Mouse (Mus musculus) midbrain, embryonic 13.5 days (tissue): ENCODE results near the gene Vps8. TPM values are rescaled to one million over a fixed set of nuclear protein-coding genes. Genes with fewer than 3 reads are reported as not detected.

Experiments
- ATAC-seq: fragments of 200-750 bp; cut with Nextera tagmentation; 2 replicates; pipeline ENCODE4 v1.8.0; 2017; ENCODE audit warnings: mild to moderate bottlenecking, moderate TSS enrichment, moderate library complexity
- H3K27ac ChIP-seq: fragments of 300-500 bp; sonication (generic); 2 replicates; pipeline ENCODE4 v1.5.1; 2015; ENCODE audit warnings: inconsistent platforms, mild to moderate bottlenecking, moderate library complexity
- H3K27me3 ChIP-seq: fragments of 300-500 bp; sonication (generic); 2 replicates; pipeline ENCODE4 v1.6.1; 2015; ENCODE audit warnings: mild to moderate bottlenecking, inconsistent platforms
- H3K36me3 ChIP-seq: fragments of 300-500 bp; sonication (generic); 2 replicates; pipeline ENCODE4 v1.6.1; 2015; ENCODE audit warnings: mild to moderate bottlenecking, inconsistent platforms
- H3K4me1 ChIP-seq: fragments of 300-500 bp; sonication (generic); replicated peaks from 2 replicates; pipeline ENCODE4 v1.6.1; 2015; ENCODE audit warnings: inconsistent platforms
- H3K4me2 ChIP-seq: fragments of 300-500 bp; sonication (generic); replicated peaks from 2 replicates; pipeline ENCODE4 v1.6.1; 2015; ENCODE audit warnings: moderate library complexity, mild to moderate bottlenecking, inconsistent platforms
- H3K4me3 ChIP-seq: fragments of 300-500 bp; sonication (generic); replicated peaks from 2 replicates; pipeline ENCODE4 v1.5.1; 2015; ENCODE audit warnings: mild to moderate bottlenecking, inconsistent platforms
- H3K9ac ChIP-seq: fragments of 300-500 bp; sonication (generic); replicated peaks from 2 replicates; pipeline ENCODE4 v1.6.1; 2015; ENCODE audit warnings: mild to moderate bottlenecking, inconsistent platforms
- H3K9me3 ChIP-seq: fragments of 300-500 bp; sonication (generic); 2 replicates; pipeline ENCODE4 v1.6.1; 2016; ENCODE audit warnings: mild to moderate bottlenecking, inconsistent platforms
- WGBS: fragments of 180-500 bp; shearing (Covaris S2); methylation state at CpG from one replicate; pipeline ENCODE4 v1.1.7; 2015; 5-methylcytosine and 5-hydroxymethylcytosine counted together
- polyA plus RNA-seq: library from polyadenylated mRNA; unstranded; fragments of >200 nt; fragmentation: Nextera tagmentation; extraction: Ambion mirVana; gene quantifications from 2 replicates; pipeline ENCODE4 v1.2.1, GENCODE M21; 2015

The Vps8 gene
- polyA plus RNA-seq, 1 experiment from 2014 or later = 33.4 TPM

DNA sequence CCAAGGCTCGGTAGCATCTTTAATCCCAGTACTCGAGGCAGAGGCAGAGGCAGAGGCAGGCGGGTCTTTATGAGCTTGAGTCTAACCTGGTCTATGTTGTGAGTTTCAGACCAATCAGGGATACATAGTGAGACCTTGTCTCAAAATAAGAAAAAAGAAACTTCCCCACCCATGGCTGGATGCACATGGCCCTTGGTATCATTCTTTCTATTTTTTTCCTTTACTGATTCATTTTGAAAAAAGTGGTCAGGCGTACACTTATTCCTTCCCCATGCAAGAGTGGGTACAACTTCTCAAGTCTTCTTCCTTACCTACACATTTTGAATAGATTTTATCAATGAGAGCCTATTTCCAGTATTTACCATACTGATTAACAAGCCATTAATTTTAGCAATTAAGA, 187.6 kb downstream of the Vps8 start:
- no peak for ATAC-seq
- Histone ChIP-seq H3K9me3 (no peaks in the 10 kb centered on the region), H3K27ac (no peak overlapping the region), H3K36me3 (0 out of 2 replicates have a peak, but pooled peaks cover 3% of the 10 kb centered on the region), H3K9ac (no peak overlapping the region), H3K4me2 (no peak overlapping the region), H3K4me3 (no peak overlapping the region), H3K4me1 (peaks cover 10% of the 10 kb centered on the region; the same call in 1 of the 2 replicates), H3K27me3 (no peaks in the 10 kb centered on the region)
- WGBS = 95% methylated on average over 4 of the region's 4 CpGs

DNA sequence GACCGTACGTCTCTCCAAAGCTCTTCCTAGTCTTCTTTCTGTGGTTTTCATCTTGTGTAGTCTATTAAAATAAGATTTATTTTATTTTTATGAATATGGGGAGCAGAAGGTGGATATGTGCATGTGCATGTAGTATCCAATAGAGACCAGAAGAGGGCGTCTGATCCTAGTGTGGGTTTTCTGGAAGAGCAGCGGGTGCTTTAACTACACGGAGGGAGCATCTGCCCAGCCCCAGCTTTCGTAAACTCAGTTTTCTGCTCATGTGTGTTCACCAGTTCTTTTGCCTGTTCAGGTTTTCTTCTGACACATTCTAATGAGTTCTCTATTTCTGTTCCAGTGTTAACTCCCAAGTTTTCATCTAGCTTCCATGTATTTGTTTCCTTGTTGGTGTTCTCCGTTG, 192.9 kb downstream of the Vps8 start:
- Histone ChIP-seq H3K36me3 (0 out of 2 replicates have a peak, but pooled peaks cover 3% of the 10 kb centered on the region), H3K27ac (no peak overlapping the region), H3K9ac (no peak overlapping the region), H3K27me3 (no peaks in the 10 kb centered on the region), H3K4me3 (no peak overlapping the region), H3K4me1 (peaks cover 8% of the 10 kb centered on the region), H3K9me3 (no peaks in the 10 kb centered on the region), H3K4me2 (no peak overlapping the region)
- no peak for ATAC-seq
- WGBS = 56% methylated on average over 7 of the region's 7 CpGs

DNA sequence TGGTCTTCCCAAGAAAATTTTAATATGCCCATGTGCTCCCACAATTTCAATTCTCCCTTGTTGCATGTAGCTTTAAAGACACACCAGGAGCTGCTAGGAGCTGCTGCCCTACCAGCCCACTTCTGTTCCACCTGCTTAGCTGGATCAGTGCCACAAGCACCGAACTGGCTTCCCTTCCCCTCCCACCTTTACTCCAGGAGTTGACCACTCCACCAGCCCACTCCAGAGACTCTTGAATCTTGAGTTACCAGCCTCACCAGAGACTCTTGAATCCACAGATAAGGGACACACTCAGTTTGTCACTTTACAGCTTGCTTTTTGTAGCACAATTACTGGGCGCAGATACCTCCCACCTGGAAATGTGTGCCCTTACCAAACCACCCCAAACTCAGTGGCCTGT, 197.7 kb downstream of the Vps8 start:
- Histone ChIP-seq H3K4me1 (peaks cover 9% of the 10 kb centered on the region), H3K27ac (no peak overlapping the region), H3K9me3 (no peaks in the 10 kb centered on the region), H3K9ac (no peak overlapping the region), H3K36me3 (no peaks in the 10 kb centered on the region), H3K27me3 (no peaks in the 10 kb centered on the region), H3K4me3 (no peak overlapping the region), H3K4me2 (no peak overlapping the region)
- no peak for ATAC-seq
- WGBS = 92% methylated on average over 2 of the region's 2 CpGs

DNA sequence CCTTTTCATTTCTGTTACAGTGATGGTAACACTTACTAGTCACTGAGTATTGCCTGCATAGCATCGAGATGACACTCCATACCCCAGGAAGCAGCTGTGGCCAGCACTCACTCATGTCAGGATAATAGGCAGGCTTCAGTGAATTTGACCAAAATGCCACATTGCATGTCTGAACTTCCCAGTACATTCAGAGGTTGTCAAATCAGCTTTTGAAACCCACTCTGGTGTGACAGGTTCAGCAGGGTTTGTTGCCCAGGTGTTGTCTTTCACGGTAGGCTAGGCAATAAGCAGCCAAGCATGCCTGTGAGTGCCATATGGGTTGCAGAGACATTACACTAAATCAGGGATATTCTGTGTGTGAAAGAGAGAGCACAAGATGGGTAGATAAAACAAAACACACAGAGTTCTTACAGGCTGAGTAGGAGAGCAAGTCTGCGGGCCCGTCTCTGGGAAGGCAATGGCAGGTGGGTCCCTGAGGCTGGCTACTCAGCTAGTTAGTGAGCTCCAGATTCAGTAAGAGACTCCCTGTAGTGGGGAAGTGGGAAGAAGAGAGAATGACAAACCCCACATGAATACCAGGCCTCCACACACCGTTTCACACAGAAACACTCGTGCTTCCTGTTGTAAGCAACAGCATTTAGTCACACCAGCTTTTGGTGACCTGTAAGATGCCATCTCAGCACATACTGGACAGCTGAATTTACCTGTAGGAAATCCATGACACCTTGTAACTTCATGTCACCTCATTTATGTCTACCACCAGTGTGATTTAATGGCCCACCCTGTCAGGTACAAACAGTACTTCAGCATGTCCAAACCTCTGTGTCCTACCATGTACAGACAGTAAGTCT, 203.1 kb downstream of the Vps8 start:
- H3K27ac ChIP-seq = peak overlapping the region; percentile 16; the same call in 1 of the 2 replicates
- H3K36me3 ChIP-seq = no peaks in the 10 kb centered on the region
- no peaks in the 10 kb centered on the region for H3K9me3 ChIP-seq
- H3K4me3 ChIP-seq = no peak overlapping the region
- no peak overlapping the region for H3K9ac ChIP-seq
- 57% methylated on average over 6 of the region's 6 CpGs for WGBS
- H3K4me1 ChIP-seq = peaks cover 20% of the 10 kb centered on the region
- no peak for ATAC-seq
- no peaks in the 10 kb centered on the region for H3K27me3 ChIP-seq
- H3K4me2 ChIP-seq = no peak overlapping the region

DNA sequence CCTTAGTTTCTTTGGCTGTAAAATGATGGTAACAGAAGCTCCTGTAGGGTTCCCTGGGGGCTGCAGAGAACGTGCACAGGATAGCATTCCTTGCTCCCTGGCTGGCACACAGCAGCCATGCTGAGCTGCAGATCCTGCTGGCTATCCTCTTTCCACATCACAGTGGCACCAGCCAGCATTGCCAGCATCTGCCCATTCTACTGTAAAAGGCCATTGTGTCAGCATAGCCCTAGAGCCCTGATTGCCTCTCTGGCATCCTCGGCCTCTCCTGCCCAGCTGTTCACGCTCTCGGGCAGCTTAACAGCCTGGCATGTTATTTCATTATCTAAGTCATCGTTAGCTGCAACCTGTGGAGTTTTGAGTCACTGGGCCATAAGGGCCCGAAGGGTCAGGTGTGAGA, 204.3 kb downstream of the Vps8 start:
- Histone ChIP-seq H3K9ac (no peak overlapping the region), H3K4me3 (no peak overlapping the region), H3K27me3 (no peaks in the 10 kb centered on the region), H3K4me1 (peaks cover 20% of the 10 kb centered on the region), H3K4me2 (no peak overlapping the region), H3K9me3 (no peaks in the 10 kb centered on the region), H3K27ac (peak overlapping the region; percentile 53), H3K36me3 (no peaks in the 10 kb centered on the region)
- no peak for ATAC-seq
- 67% methylated on average over 6 of the region's 6 CpGs for WGBS

DNA sequence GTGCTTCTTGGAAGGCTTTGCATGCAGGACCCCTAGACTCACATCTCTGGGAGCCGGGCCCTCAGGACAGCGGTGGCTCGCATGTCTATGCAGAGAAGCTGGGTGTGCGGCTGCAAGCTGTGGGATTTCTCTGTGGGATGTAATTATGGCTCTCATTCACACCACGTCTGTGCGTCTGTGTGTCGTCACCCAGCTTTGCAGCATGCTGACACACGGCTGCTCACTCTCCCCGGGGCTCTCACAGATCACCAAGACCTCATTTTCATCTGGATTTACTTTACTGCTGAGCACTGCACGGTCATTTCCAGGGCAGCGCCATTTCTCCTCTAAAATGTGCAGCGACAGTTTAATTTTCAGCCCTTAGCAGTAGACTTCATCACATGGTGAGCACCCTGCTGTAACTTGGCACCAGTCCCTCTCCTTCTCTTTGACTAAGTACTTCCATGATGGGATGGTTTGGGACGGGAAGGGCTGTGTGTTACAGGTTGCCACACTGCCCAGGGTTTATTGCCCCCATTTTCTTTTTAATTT, 205.2 kb downstream of the Vps8 start:
- no peaks in the 10 kb centered on the region for H3K9me3 ChIP-seq
- WGBS = 63% methylated on average over 13 of the region's 13 CpGs
- peaks cover 20% of the 10 kb centered on the region for H3K4me1 ChIP-seq
- no peak overlapping the region for H3K4me2 ChIP-seq
- H3K9ac ChIP-seq = no peak overlapping the region
- H3K36me3 ChIP-seq = no peaks in the 10 kb centered on the region
- peak overlapping the region; percentile 53 for H3K27ac ChIP-seq
- ATAC-seq = peak; percentile 44
- H3K4me3 ChIP-seq = no peak overlapping the region
- no peaks in the 10 kb centered on the region for H3K27me3 ChIP-seq

DNA sequence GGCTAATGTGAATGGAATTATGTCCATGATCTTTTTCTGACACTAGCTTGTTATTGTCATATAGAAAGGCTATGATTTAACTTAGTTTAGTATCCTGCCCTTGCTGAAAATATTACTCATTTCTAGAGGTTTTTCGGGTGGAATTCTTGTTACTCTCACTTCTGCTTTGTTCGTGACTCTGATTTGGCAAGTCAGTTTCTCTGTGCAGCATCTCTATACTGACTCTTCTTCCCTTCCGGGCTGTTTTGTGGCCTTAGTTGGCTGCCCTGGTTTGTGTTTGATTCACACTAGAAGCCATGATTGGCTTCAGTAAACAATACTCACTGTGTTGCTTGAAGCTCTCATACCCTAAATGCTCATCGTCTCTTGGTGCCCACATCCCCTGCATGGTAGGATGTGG, 207.7 kb downstream of the Vps8 start:
- no peaks in the 10 kb centered on the region for H3K9me3 ChIP-seq
- 92% methylated on average over 4 of the region's 4 CpGs for WGBS
- no peak for ATAC-seq
- H3K4me1 ChIP-seq = peaks cover 19% of the 10 kb centered on the region
- no peak overlapping the region for H3K4me3 ChIP-seq
- H3K9ac ChIP-seq = no peak overlapping the region
- H3K4me2 ChIP-seq = no peak overlapping the region
- no peaks in the 10 kb centered on the region for H3K36me3 ChIP-seq
- H3K27me3 ChIP-seq = no peaks in the 10 kb centered on the region
- H3K27ac ChIP-seq = no peak overlapping the region

DNA sequence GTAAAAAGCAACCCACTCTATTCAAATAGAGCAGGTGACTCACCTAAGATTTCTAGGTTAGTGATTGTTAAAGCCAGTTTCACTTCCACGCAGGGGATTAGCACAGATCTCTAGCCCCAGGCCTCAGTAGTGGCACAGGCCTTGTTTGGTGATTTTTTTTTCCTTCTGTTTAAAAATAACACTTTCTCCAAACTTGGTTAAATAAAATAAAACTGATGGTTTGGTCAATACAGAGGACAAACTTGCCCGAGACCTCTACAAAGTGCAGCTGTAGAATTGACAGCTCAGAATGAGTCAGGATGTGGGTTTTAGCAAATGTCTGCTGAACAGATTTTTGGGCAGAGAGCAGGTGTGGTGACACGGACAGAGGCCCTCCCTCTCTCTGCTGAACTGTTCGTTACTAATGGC, 208.9 kb downstream of the Vps8 start:
- no peak for ATAC-seq
- 83% methylated on average over 4 of the region's 4 CpGs for WGBS
- no peak overlapping the region for H3K4me3 ChIP-seq
- no peaks in the 10 kb centered on the region for H3K9me3 ChIP-seq
- no peaks in the 10 kb centered on the region for H3K36me3 ChIP-seq
- H3K4me1 ChIP-seq = peaks cover 18% of the 10 kb centered on the region
- H3K4me2 ChIP-seq = no peak overlapping the region
- no peak overlapping the region for H3K27ac ChIP-seq
- H3K9ac ChIP-seq = no peak overlapping the region
- no peaks in the 10 kb centered on the region for H3K27me3 ChIP-seq

DNA sequence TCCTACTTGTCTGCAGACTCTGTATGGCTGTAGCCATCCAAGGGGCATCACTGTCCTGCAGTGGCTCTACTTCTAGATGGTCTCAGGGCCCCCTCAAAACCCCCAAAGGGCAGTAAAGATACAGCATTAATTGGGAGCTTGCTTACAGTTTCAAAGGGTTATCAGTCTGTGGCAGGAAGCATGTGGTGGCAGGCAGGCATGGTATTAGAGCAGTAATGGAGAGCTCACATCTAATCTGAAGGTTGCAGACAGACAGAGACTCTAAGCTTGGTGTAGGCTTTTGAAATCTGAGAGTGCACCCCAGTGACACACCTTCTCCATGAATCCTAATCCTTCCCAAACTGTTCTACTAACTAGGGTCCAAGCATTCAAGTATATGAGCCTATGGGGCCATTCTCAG, 211.5 kb downstream of the Vps8 start:
- no peak overlapping the region for H3K9ac ChIP-seq
- no peak for ATAC-seq
- no peak overlapping the region for H3K4me2 ChIP-seq
- H3K36me3 ChIP-seq = no peaks in the 10 kb centered on the region
- H3K4me1 ChIP-seq = no peaks in the 10 kb centered on the region
- H3K27ac ChIP-seq = no peak overlapping the region
- no peaks in the 10 kb centered on the region for H3K9me3 ChIP-seq
- no peak overlapping the region for H3K4me3 ChIP-seq
- no peaks in the 10 kb centered on the region for H3K27me3 ChIP-seq

DNA sequence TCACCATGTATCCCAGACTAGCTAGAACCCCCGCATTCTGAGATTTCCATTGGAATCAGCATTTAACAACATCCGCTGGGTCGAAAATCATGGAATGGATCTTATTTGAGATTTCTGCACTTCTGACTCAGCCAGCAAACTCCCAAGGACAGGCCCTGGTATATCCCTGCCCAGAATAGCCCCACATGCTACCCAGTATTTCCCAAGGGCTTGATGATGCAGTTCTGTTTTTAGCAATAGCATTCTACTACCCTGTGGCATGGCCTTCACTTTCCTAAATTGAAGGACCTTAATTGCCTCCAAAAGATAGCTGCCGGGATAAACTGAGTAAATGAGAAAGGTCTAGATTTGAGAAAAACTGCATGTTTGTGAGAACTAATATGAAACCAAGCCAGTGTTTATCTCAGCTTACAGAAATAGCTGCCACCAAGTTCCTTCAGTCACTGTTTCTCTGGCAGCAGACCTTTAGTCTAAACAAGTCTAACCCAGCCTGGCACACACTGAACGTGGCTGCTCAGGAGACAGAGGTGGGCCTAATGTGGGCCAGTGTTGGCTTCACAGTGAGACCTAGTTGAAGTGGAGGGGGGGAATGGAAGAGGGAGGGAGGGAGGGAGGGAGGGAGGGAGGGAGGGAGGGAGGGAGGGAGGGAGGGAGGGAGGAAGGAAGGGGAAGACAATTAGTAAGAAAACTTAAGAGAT, 213.4 kb downstream of the Vps8 start:
- H3K27me3 ChIP-seq = no peaks in the 10 kb centered on the region
- 92% methylated on average over 5 of the region's 5 CpGs for WGBS
- no peak for ATAC-seq
- H3K9me3 ChIP-seq = no peaks in the 10 kb centered on the region
- no peak overlapping the region for H3K4me2 ChIP-seq
- no peak overlapping the region for H3K9ac ChIP-seq
- H3K4me3 ChIP-seq = no peak overlapping the region
- H3K27ac ChIP-seq = no peak overlapping the region
- H3K4me1 ChIP-seq = no peaks in the 10 kb centered on the region
- peaks cover 6% of the 10 kb centered on the region for H3K36me3 ChIP-seq

DNA sequence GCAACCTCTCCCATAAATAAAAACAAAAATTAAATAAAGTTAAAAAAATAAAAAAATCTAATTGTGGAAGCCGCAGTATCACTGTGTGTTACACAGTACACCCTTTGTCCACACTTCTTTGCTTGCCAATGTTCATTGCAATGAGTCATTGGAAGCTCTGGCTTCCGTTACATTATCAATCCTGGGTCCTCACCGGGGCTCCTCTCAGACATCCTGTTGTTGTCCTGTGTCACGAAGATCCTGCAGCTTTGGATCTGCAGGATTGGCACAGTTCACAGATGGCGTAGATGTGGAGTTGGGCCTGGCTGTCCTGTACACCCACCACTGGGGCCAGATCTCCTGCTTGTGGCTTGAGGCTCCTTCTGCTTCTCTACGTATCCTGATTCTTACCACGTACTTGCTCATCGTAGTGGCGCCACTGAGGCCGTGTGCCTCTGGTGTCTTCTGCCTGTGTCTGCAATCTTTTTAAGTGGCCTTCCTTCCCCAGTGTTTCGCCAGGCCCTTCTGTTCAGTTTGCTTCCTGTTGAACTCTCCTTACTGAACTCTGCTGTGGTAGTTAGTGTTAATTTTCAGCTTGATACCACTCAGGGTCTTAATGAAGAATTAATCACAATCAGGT, 214.4 kb downstream of the Vps8 start:
- peaks cover 16% of the 10 kb centered on the region for H3K36me3 ChIP-seq
- WGBS = 92% methylated on average over 11 of the region's 11 CpGs
- H3K4me2 ChIP-seq = no peak overlapping the region
- H3K27ac ChIP-seq = no peak overlapping the region
- no peak overlapping the region for H3K4me3 ChIP-seq
- no peaks in the 10 kb centered on the region for H3K4me1 ChIP-seq
- H3K9me3 ChIP-seq = no peaks in the 10 kb centered on the region
- no peak for ATAC-seq
- H3K9ac ChIP-seq = no peak overlapping the region
- H3K27me3 ChIP-seq = no peaks in the 10 kb centered on the region
